Mouse (Mus musculus): ENCODE results near the gene Afg1l. TPM values are rescaled to one million over a fixed set of nuclear protein-coding genes. Genes with fewer than 3 reads are reported as not detected.

Gene Afg1l
- polyA plus RNA-seq, 1 experiment from 2014 or later = 8.1 TPM

GRCm38 (mm10) chr10:42327576-42327975 lies 150.8 kb downstream of the Afg1l start:
- no peaks in the 10 kb centered on the region for H3K27me3 ChIP-seq (ENCODE audit: control insufficient read depth, insufficient read depth, low read length)
- no peak overlapping the region for H3K4me2 ChIP-seq (replicated peaks; ENCODE audit: low read depth, low read length)
- H3K9me3 ChIP-seq (ENCODE audit: control insufficient read depth, low read length) = no peaks in the 10 kb centered on the region
- H3K4me1 ChIP-seq (ENCODE audit: control insufficient read depth, insufficient read depth, low read length) = no peaks in the 10 kb centered on the region
- ATAC-seq (ENCODE audit: low FRiP score, low TSS enrichment) = no peak
- no peak overlapping the region for H3K4me3 ChIP-seq (ENCODE audit: low read length)
- no peaks in the 10 kb centered on the region for H3K36me3 ChIP-seq (ENCODE audit: control insufficient read depth, insufficient read depth, low read length)
- H3K27ac ChIP-seq (ENCODE audit: low read depth, low read length) = no peak overlapping the region
- H3K9ac ChIP-seq (ENCODE audit: low read depth, low read length) = no peak overlapping the region
- 72% methylated on average over 8 of the region's 8 CpGs for WGBS

DNA sequence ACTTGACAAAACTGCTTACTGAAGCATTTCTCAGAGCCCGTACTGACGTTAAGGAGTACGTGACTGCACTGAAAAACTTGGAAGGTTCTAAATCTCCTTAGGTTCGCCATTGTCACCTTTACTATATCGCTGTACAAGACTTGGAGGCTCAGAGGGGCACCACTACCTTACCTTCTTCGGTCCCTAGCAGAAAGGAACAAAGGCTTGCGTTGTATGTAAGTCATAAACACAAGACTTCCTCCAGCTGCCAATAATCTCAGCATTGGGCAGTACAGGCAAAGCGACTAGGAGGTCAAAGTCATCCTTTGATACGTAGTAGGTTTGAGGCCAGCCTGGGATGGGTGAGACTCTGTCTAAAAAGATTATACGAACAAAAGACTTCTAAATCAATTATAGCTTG lies 153.1 kb downstream of the Afg1l start:
- Histone ChIP-seq H3K27me3 (ENCODE audit: control insufficient read depth, insufficient read depth, low read length) (no peaks in the 10 kb centered on the region), H3K4me1 (ENCODE audit: control insufficient read depth, insufficient read depth, low read length) (no peaks in the 10 kb centered on the region), H3K36me3 (ENCODE audit: control insufficient read depth, insufficient read depth, low read length) (no peaks in the 10 kb centered on the region), H3K4me2 (replicated peaks; ENCODE audit: low read depth, low read length) (no peak overlapping the region), H3K27ac (ENCODE audit: low read depth, low read length) (no peak overlapping the region), H3K9ac (ENCODE audit: low read depth, low read length) (no peak overlapping the region), H3K9me3 (ENCODE audit: control insufficient read depth, low read length) (no peaks in the 10 kb centered on the region), H3K4me3 (ENCODE audit: low read length) (no peak overlapping the region)
- no peak for ATAC-seq (ENCODE audit: low FRiP score, low TSS enrichment)
- 90% methylated on average over 10 of the region's 10 CpGs for WGBS

DNA sequence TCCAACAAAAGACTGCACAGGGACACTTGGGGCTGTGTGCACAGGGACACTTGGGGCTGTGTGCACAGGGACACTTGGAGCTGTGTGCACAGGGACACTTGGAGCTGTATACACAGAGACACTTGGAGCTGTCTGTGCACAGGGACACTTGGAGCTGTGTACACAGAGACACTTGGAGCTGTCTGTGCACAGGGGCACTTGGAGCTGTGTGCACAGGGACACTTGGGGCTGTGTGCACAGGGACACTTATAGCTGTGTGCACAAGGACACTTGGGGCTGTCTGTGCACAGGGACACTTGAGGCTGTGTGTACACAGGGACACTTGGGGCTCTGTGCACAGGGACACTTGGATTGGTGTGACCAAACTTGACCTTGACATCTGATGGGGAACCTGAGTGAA lies 154.4 kb downstream of the Afg1l start:
- H3K9ac ChIP-seq (ENCODE audit: low read depth, low read length) = no peak overlapping the region
- H3K4me2 ChIP-seq (replicated peaks; ENCODE audit: low read depth, low read length) = no peak overlapping the region
- no peaks in the 10 kb centered on the region for H3K36me3 ChIP-seq (ENCODE audit: control insufficient read depth, insufficient read depth, low read length)
- H3K27me3 ChIP-seq (ENCODE audit: control insufficient read depth, insufficient read depth, low read length) = no peaks in the 10 kb centered on the region
- no peaks in the 10 kb centered on the region for H3K4me1 ChIP-seq (ENCODE audit: control insufficient read depth, insufficient read depth, low read length)
- no peak for ATAC-seq (ENCODE audit: low FRiP score, low TSS enrichment)
- no peak overlapping the region for H3K27ac ChIP-seq (ENCODE audit: low read depth, low read length)
- H3K4me3 ChIP-seq (ENCODE audit: low read length) = no peak overlapping the region
- no peaks in the 10 kb centered on the region for H3K9me3 ChIP-seq (ENCODE audit: control insufficient read depth, low read length)

GRCm38 (mm10) chr10:42313222-42313786 lies 165.1 kb downstream of the Afg1l start:
- ATAC-seq (ENCODE audit: low FRiP score, low TSS enrichment) = no peak
- H3K4me1 ChIP-seq (ENCODE audit: control insufficient read depth, insufficient read depth, low read length) = no peaks in the 10 kb centered on the region
- no peak overlapping the region for H3K9ac ChIP-seq (ENCODE audit: low read depth, low read length)
- no peaks in the 10 kb centered on the region for H3K9me3 ChIP-seq (ENCODE audit: control insufficient read depth, low read length)
- no peak overlapping the region for H3K4me3 ChIP-seq (ENCODE audit: low read length)
- peaks cover 5% of the 10 kb centered on the region; the same call in 1 of the 2 replicates for H3K27me3 ChIP-seq (ENCODE audit: control insufficient read depth, insufficient read depth, low read length)
- H3K27ac ChIP-seq (ENCODE audit: low read depth, low read length) = no peak overlapping the region
- 65% methylated on average over 22 of the region's 22 CpGs for WGBS
- no peaks in the 10 kb centered on the region for H3K36me3 ChIP-seq (ENCODE audit: control insufficient read depth, insufficient read depth, low read length)
- no peak overlapping the region for H3K4me2 ChIP-seq (replicated peaks; ENCODE audit: low read depth, low read length)

DNA sequence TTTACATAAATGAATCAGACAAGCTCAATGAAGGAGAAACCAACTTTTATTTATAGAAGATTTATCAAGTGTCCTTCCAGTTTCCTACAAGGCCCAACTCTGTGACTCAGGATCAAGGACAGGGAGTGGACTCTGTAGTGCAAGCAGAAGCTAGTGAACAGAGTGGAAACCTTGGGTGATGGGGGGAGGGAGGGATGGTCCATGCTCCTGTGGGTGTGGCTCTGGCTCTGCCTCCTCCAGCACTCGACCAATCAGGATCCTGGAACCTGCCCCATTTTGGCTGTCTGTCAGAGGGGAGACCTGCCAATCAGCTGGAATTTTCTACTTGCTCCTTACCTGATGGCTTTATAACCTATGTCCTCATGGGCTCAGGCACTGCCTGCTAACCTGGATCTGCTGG lies 165.8 kb downstream of the Afg1l start:
- Histone ChIP-seq H3K4me2 (replicated peaks; ENCODE audit: low read depth, low read length) (no peak overlapping the region), H3K4me1 (ENCODE audit: control insufficient read depth, insufficient read depth, low read length) (no peaks in the 10 kb centered on the region), H3K9me3 (ENCODE audit: control insufficient read depth, low read length) (no peaks in the 10 kb centered on the region), H3K27me3 (ENCODE audit: control insufficient read depth, insufficient read depth, low read length) (peaks cover 5% of the 10 kb centered on the region; the same call in 1 of the 2 replicates), H3K36me3 (ENCODE audit: control insufficient read depth, insufficient read depth, low read length) (no peaks in the 10 kb centered on the region), H3K27ac (ENCODE audit: low read depth, low read length) (no peak overlapping the region), H3K9ac (ENCODE audit: low read depth, low read length) (no peak overlapping the region), H3K4me3 (ENCODE audit: low read length) (no peak overlapping the region)
- 50% methylated on average over 1 of the region's 1 CpGs for WGBS
- ATAC-seq (ENCODE audit: low FRiP score, low TSS enrichment) = no peak

DNA sequence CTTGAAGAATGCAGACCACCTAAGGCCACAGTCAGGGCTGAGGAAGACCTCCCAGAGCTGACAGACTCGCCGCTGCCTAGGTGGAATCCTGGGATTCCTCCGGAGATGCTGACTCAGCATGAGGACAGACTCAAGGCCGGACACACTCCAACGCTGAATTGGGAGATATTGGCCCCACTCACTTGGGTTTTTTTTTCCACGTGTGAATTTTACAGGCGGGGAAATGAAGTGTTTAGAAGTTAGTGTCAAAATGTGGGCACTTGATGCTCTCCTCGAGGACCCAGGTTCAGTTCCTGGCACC lies 169.7 kb downstream of the Afg1l start:
- ATAC-seq (ENCODE audit: low FRiP score, low TSS enrichment) = no peak; the same call in 1 of the 2 replicates
- Histone ChIP-seq H3K4me2 (replicated peaks; ENCODE audit: low read depth, low read length) (peak overlapping the region; percentile 38), H3K4me3 (ENCODE audit: low read length) (peak overlapping the region; percentile 13; the same call in 1 of the 2 replicates), H3K9ac (ENCODE audit: low read depth, low read length) (peak overlapping the region; percentile 28; the same call in 1 of the 2 replicates), H3K27ac (ENCODE audit: low read depth, low read length) (no peak overlapping the region), H3K9me3 (ENCODE audit: control insufficient read depth, low read length) (no peaks in the 10 kb centered on the region), H3K27me3 (ENCODE audit: control insufficient read depth, insufficient read depth, low read length) (peaks cover 5% of the 10 kb centered on the region; the same call in 1 of the 2 replicates), H3K4me1 (ENCODE audit: control insufficient read depth, insufficient read depth, low read length) (no peaks in the 10 kb centered on the region), H3K36me3 (ENCODE audit: control insufficient read depth, insufficient read depth, low read length) (no peaks in the 10 kb centered on the region)
- 32% methylated on average over 8 of the region's 8 CpGs for WGBS

- Histone ChIP-seq H3K9ac (ENCODE audit: low read depth, low read length) (peak overlapping the region; percentile 28; the same call in 1 of the 2 replicates), H3K9me3 (ENCODE audit: control insufficient read depth, low read length) (no peaks in the 10 kb centered on the region), H3K36me3 (ENCODE audit: control insufficient read depth, insufficient read depth, low read length) (no peaks in the 10 kb centered on the region), H3K27ac (ENCODE audit: low read depth, low read length) (no peak overlapping the region), H3K4me1 (ENCODE audit: control insufficient read depth, insufficient read depth, low read length) (no peaks in the 10 kb centered on the region), H3K27me3 (ENCODE audit: control insufficient read depth, insufficient read depth, low read length) (peaks cover 5% of the 10 kb centered on the region; the same call in 1 of the 2 replicates), H3K4me2 (replicated peaks; ENCODE audit: low read depth, low read length) (peak overlapping the region; percentile 38), H3K4me3 (ENCODE audit: low read length) (peak overlapping the region; percentile 13; the same call in 1 of the 2 replicates)
- WGBS = 9% methylated on average over 20 of the region's 20 CpGs
- ATAC-seq (ENCODE audit: low FRiP score, low TSS enrichment) = peak; percentile 60
These were observed 170.2 kb downstream of the Afg1l start for GRCm38 (mm10) chr10:42307980-42308686.

- Histone ChIP-seq H3K9ac (ENCODE audit: low read depth, low read length) (no peak overlapping the region), H3K27ac (ENCODE audit: low read depth, low read length) (no peak overlapping the region), H3K4me3 (ENCODE audit: low read length) (no peak overlapping the region), H3K9me3 (ENCODE audit: control insufficient read depth, low read length) (no peaks in the 10 kb centered on the region), H3K27me3 (ENCODE audit: control insufficient read depth, insufficient read depth, low read length) (peaks cover 5% of the 10 kb centered on the region; the same call in 1 of the 2 replicates), H3K4me2 (replicated peaks; ENCODE audit: low read depth, low read length) (no peak overlapping the region), H3K4me1 (ENCODE audit: control insufficient read depth, insufficient read depth, low read length) (no peaks in the 10 kb centered on the region), H3K36me3 (ENCODE audit: control insufficient read depth, insufficient read depth, low read length) (no peaks in the 10 kb centered on the region)
- ATAC-seq (ENCODE audit: low FRiP score, low TSS enrichment) = no peak
- 89% methylated on average over 8 of the region's 8 CpGs for WGBS
These were observed 171.9 kb downstream of the Afg1l start for GRCm38 (mm10) chr10:42306422-42306821.

DNA sequence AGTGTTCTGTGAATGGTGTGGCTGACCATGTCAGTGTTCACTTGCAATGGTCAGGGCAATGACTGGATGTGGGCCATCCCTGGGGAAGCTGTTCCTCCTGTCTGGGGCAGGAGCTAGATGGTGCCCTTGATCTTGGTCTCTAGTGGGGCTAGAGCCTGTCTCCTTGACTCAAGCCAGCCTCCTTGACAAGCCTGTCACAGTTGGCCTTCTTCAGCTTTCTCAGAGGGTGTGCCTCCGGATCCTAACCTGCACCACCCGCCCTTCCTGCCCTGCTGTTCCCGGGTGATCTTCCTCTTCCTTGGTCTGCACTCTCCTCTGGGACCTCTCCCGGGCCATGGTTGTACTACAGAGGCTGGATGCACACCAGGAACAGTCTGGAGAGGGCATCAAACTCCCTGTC lies 177.6 kb downstream of the Afg1l start:
- no peak overlapping the region for H3K9ac ChIP-seq (ENCODE audit: low read depth, low read length)
- 73% methylated on average over 4 of the region's 4 CpGs for WGBS
- peaks cover 7% of the 10 kb centered on the region; the same call in 1 of the 2 replicates for H3K4me1 ChIP-seq (ENCODE audit: control insufficient read depth, insufficient read depth, low read length)
- no peak overlapping the region for H3K27ac ChIP-seq (ENCODE audit: low read depth, low read length)
- H3K27me3 ChIP-seq (ENCODE audit: control insufficient read depth, insufficient read depth, low read length) = no peaks in the 10 kb centered on the region
- H3K4me2 ChIP-seq (replicated peaks; ENCODE audit: low read depth, low read length) = no peak overlapping the region
- no peak for ATAC-seq (ENCODE audit: low FRiP score, low TSS enrichment)
- no peak overlapping the region for H3K4me3 ChIP-seq (ENCODE audit: low read length)
- no peaks in the 10 kb centered on the region for H3K36me3 ChIP-seq (ENCODE audit: control insufficient read depth, insufficient read depth, low read length)
- H3K9me3 ChIP-seq (ENCODE audit: control insufficient read depth, low read length) = no peaks in the 10 kb centered on the region; the same call in 1 of the 2 replicates

All from kidney, embryonic 14.5 days (tissue).